Mouse (Mus musculus): ENCODE measurements around the gene Hist1h2ak.
"Not testable (repeated sequence)": the region's sequence is repeated elsewhere in the genome, so short reads cannot be mapped to it uniquely, and the experiment has no call there.

Hist1h2ak gene

DNA sequence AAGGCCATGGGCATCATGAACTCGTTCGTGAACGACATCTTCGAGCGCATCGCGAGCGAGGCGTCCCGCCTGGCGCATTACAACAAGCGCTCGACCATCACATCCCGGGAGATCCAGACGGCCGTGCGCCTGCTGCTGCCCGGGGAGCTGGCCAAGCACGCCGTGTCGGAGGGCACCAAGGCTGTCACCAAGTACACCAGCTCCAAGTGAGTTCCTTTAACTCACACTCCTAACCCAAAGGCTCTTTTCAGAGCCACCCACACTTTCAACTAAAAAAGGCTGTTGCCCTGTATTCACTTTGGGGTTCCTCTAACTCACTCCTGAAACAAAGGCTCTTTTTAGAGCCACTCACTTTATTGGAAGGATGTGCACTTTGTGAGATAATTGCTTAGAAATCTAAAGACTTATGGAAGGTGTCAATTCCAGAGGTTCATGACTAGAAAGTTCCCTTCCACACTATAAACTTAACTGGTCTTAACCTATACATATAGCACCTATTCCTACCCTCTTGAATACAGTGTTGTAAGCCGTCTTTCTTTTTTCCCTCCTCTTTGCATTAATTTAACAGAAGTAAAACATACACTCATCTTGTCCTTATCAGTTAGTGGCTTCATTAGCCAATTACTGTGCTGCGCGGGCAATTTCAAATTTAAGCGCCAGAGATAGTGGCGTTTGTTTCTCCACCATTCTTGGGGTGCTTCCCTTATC lies 821 bp upstream of the Hist1h2ak start:
- peak in 1 of 2 experiments; percentile 56 for DNase-seq

DNA sequence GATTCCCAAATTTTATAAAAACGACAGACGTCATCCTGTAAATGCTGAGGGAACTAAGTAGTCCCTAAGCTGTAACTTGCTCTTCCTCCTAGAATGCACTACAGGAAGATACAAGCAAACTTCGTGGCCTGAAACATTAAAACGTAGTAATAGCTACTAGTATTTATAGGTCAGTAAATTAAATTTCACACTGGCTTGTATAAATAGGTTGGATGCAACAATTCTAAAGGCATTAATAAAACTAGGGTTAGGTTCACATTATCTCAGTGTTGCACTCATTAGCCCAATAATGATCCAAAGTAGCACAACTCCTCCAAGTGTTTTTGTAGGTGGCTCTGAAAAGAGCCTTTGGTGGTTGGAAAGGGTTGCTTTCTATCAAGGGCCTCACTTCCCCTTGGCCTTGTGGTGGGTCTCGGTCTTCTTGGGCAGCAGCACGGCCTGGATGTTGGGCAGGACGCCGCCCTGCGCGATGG lies 540 bp downstream of the Hist1h2ak start:
- DNase-seq = no peak

DNA sequence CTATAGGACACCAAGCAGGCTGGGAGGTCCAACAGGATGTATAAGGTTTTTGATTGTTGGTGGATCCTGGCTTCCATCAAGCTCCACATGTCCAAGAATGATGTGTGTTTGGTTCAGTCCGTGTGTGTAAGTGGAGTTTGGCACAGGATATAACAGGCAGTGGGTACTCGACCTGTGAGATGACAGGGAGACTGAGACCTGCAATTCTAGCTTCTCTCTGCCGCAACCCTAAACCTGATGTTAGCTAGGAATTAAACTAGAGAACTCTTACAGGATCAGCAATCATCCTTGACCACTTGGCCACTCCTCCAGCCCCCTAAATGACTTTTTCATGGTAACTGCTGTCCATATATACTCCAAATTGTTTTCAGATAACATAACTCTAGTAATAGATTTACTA lies 1.3 kb downstream of the Hist1h2ak start:
- no peak for DNase-seq

DNA sequence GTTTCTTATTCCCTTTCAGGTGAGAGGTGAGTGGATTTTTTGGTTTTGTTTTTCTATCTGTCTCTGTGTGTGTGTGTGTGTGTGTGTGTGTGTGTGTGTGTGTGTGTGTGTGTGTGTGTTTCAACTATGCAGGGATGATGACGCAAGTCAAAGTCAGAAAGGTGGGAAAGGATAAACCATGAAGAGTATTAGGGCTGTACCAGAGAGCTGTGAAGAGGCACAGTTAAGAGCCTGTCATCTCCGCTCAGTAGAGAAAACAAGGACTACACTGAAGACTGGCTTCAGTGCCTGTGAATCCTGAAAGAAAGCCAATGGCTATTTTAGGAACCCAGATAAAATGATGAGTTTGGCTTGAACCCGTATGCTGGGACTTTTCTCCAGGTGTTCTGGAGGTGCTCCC lies 1.8 kb downstream of the Hist1h2ak start:
- no peak for DNase-seq

DNA sequence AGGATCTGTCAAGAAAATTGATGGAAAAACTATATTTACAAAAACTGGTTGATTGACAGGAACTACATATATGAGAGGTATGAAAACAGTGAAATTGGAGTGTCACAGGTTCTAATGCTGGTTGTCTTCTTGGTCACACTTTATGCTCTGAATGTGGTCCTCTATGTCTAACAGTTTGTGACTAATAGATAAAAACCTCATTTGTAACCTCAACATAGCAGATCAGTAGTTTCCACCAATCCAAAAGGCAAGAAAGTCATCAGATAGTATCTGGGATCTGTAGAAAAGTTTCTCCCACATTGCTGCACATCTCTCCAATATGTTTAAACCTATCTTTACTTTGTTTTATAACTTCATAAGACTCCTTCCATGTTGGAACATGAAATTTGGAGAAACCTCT lies 2.2 kb downstream of the Hist1h2ak start:
- DNase-seq = no peak

DNA sequence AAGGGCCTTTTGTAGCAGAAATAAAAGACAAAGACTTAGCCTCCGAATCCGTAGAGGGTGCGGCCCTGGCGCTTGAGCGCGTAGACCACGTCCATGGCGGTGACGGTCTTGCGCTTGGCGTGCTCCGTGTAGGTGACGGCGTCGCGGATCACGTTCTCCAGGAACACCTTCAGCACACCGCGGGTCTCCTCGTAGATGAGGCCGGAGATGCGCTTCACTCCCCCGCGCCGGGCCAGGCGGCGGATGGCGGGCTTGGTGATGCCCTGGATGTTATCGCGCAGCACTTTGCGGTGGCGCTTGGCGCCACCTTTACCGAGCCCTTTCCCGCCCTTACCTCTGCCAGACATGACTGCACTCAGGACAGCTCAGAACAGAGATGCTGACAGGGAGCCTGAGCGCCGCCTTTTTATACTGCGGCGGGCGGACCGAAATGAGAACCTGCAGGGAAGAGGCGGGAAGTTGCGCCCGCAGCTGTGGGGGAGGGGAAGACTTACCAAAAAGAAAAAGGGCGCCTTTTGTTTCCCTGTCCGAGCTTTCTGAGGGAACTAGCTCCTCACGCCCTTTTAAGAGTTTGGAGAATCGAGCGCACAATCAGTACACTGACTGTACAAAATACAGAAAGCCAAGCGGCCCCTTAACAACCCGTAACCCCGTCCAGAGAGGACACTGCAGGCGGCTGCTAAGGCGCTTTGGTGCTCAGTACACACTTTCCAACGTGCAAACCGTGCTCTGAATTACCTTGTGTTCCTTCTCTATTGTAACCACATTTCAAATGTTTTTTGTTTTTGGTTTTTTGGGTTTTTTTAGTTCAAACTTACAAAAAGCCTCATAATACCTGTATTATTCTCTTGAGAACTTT lies 3.2 kb downstream of the Hist1h2ak start, which contains the start of gene Hist1h4k:
Gene Hist1h4k, minus strand, starts transcription at position 347 of the 859 bp plus-strand sequence.
- DNase-seq = peak; percentile 94

DNA sequence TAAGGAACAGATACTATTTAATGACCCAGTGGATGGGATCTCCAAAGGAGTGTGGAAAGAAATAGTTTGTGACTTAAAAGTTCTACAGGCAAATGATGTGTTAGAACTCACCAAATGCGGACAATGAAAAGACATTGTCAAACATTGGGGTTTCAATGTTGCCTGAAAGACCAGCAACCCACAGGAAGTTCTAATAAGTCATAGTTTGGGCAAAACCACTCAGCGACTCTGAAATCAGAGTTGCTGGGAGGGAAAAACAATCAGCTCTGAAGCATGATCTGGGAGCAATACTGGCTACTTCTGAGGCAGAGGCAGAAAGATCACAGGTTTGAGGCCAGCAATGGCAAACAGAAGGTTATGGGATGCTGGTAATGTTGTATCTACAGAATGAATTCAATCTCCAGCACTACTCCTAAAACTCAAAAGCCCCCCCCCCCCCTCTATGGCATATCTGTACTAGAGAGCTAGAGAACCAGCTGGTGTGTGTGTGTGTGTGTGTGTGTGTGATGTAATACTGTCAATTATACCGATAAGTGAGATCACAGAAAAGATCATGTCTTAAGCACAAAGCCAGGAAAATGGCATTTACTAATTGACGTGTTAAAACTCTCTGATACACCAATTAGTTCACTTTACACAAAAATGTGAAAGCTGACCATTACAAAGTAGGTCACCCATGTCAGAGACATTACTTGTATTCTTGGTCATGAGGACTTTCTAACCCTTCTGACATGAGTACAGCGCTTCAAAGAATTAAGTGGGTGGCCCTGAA lies 4.1 kb downstream of the Hist1h2ak start:
- DNase-seq = no peak

DNA sequence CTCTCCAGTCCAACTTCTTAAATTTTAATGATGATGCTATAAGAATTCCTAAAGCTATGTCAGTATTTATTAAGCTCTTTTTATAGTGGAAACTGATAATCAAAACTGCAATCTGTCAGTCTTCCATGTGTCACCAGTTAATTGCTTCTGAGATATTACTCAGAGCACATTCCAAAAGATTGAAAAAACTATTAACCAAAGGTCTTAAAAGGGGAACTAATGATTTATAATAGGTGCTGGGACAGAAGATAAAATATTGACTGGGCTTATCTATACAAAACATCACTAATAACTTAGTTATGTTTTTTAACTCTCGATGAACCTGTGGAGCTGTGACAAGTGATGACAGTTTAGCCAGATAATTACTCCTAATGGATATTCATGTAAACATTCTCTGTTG lies 8.6 kb downstream of the Hist1h2ak start:
- DNase-seq = no peak

DNA sequence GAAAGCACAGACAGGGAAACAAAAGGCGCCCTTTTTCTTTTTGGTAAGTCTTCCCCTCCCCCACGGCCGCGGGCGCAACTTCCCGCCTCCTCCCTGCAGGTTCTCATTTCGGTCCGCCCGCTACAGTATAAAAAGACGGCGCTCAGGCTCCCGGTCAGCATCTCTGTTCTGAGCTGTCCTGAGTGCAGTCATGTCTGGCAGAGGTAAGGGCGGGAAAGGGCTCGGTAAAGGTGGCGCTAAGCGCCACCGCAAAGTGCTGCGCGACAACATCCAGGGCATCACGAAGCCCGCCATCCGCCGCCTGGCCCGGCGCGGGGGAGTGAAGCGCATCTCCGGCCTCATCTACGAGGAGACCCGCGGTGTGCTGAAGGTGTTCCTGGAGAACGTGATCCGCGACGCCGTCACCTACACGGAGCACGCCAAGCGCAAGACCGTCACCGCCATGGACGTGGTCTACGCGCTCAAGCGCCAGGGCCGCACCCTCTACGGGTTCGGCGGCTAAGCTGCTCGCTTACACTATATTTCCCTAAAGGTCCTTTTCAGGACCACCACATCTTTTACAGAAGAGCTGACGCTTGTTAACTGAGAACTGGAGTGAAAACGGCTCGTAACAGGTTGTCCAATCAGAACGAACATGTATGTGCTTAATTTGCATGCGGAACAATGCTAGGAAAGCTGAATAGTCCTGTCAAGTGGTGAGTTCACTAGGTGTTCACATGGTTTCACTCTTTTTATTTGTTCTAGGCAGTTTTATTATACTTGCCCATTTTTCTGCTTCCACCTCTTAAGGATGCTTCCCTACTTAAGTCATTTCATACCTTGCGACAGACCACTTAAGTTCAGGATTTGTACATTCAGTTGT lies 18.5 kb downstream of the Hist1h2ak start, which contains the start of gene Hist1h4j:
Gene Hist1h4j, plus strand, starts transcription at position 159 of the 862 bp plus-strand sequence.
- DNase-seq = peak; percentile 85 to 86

DNA sequence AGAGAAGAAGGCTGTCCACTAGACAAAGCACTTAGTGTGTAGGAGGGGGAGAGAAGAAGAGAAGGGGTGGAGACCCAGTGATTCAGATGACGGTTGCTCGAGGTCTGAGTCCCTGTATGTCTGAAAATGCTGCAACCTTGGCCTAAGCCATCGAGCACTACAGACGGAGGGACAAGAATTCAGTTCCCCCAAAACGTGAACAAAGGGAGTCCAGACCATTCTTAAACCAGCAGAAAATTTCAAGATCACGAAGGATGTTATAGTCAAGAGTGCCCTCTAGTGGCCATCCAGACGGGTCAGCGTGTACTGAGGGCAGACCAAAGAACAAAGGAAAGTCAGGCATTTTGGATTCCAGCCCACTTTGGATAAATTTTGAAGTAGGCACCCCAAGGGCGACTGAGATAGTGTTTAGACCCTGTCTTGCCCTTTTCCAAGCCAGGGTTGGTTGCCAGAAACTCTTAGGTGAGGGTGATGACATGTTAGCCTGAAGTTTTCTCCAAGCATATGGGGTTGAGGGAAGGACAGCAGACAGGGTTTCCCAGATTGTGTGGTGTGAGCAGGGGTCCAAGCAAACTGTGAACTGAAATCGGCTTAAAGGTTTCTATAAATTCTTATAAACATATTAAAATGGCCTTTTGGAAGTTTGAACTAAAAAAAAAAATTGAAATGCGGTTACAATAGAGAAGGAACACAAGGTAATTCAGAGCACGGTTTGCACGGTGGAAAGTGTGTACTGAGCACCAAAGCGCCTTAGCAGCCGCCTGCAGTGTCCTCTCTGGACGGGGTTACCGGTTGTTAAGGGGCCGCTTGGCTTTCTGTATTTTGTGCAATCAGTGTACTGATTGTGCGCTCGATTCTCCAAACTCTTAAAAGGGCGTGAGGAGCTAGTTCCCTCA lies 19.4 kb downstream of the Hist1h2ak start:
- DNase-seq = peak; percentile 68 to 88

DNA sequence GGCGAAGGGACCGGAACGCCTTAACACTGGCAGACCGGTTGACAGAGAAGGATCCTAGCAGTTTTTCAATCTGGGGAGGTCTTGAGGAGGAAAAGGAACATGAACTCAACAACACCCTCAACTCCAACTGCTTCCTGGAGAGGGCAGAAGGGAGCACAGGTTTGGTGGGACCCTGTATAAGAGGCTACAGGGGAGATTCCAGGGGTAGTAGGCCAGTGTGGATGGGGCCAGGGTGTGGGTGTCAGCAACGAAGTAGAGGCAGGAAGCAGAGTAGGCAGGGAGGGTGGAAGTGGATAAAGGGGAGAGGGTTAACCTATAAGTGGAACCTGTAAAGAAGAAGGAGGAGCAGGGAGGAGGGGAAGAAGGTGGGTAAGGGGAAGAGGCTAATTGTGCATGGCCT lies 20.2 kb downstream of the Hist1h2ak start:
- no peak for DNase-seq

DNA sequence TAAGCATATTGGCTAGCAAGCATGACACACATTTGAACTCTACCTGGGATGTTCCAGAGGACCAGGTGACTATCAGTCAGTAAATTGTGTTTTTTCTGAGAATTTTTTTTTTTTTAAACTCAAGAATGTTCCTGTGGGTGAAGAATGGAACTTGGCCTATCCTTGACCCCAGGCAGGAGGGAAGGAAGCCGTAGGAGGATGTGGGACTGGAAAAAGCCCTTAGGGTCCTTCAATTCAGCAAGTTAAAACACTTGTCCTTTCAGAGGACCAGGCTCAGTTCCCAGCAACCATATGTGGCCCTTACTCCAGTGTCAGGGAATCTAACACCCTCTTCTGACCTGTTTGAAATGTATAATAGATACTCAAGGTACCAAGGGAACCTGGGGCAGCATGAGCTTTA lies 24.1 kb downstream of the Hist1h2ak start:
- no peak for DNase-seq

DNA sequence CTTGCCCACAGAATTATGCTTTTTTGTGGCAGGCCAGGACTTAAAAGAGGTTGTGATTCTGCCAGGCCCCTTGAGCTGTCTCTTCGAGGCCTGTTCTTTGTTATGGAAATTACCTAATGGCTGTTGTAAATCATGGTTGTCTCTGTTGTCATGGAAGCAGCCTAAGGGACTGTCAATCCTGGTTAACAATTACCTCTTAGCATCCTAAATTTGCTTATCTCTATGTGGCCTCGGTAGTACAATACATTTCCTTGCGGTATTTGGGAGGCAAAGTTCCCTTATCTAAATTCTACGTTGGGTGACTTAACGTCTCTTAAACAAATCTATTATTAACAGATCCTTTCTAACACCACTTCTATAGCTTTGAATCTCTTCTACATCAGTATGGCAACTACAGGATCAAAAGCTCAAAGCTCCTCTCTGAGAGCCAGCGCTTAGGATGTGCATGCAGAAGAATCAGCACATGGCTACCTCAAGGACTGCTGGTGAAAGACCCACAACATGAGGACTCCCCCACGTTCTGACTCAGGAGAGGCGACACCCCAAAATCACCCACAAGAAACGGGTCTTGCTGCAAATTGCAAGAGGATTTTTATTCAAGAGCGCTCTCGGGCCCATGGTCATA lies 25.6 kb downstream of the Hist1h2ak start:
- no peak for DNase-seq

DNA sequence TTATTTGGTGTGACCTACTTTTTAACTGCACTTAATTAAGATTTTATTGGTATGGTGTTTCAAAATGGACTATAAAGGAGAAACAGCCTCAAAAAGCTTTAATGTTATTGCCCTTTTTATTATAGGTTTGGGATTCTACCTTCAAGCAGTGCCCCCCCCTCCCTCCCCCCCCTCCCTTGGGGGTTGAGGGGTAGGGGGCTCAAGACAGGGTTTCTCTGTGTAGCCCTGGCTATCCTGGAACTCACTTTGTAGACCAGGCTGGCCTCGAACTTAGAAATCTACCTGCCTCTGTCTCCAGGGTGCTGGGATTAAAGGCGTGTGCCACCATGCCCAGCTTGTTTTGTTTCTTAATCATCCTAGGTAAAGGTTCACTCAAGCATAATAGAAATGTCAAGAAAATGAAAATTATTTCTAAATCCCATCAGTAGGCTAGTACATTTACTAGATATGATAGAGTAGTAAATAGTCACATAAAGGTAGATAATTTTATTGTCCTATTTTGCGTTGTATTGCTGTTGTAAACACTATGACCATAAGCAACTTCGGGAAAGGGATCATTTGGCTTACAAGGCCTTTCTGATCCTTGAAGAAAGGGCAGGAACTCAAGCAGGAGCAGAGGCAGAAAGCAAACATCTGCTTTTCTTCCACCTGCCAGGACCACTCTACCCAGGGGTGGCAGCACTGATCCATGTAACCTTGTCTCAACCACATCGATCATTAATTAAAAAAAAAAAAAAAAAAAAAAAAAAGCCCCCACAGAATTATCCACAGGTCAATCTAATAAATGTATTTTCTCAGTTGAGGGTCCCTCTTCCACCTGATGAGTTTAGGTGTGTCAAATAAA lies 30.4 kb downstream of the Hist1h2ak start:
- DNase-seq = no peak

DNA sequence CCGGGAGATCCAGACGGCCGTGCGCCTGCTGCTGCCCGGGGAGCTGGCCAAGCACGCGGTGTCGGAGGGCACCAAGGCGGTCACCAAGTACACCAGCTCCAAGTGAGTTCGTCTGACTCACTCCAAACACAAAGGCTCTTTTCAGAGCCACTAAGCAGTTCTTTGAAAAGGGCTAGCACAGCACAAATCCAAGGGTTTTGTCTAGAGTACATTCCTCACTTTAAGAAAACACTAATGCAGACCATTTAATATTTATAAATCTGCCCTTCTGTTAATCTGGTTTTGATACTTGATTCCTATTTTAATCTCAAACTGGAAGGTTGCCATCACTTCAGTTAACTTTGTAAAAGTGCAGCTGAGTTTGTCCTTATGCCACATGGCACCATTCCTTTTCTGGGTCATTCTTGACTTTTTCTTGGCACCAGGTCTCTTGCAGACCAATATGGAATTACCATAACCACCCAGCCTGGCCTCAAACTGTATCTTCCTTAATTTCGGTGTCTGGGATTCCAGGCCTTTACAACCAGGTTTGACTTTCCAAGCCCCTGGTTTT lies 31.2 kb downstream of the Hist1h2ak start:
- DNase-seq = no peak

DNA sequence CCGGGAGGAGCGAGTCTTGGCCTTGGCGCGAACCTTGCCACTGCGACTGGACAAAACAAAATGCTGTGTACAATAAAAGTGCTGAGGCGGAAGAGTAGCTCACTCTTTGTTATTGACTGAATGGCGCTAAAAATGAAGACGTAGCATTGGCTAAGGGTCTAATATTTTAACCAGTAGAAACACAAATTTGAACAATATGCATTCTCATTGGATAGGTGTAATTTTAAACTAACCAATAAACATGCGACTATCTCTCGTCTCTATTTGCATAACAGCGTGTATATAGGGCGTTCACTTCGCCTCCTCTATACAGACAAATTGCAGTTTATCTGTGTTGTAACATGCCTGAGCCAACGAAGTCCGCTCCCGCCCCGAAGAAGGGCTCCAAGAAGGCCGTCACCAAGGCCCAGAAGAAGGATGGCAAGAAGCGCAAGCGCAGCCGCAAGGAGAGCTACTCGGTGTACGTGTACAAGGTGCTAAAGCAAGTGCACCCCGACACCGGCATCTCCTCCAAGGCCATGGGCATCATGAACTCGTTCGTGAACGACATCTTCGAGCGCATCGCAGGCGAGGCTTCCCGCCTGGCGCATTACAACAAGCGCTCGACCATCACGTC lies 31.8 kb downstream of the Hist1h2ak start, which contains the start of gene Hist1h2bm:
Gene Hist1h2bm, plus strand, starts transcription at position 288 of the 616 bp plus-strand sequence.
- peak; percentile 62 to 74 for DNase-seq

DNA sequence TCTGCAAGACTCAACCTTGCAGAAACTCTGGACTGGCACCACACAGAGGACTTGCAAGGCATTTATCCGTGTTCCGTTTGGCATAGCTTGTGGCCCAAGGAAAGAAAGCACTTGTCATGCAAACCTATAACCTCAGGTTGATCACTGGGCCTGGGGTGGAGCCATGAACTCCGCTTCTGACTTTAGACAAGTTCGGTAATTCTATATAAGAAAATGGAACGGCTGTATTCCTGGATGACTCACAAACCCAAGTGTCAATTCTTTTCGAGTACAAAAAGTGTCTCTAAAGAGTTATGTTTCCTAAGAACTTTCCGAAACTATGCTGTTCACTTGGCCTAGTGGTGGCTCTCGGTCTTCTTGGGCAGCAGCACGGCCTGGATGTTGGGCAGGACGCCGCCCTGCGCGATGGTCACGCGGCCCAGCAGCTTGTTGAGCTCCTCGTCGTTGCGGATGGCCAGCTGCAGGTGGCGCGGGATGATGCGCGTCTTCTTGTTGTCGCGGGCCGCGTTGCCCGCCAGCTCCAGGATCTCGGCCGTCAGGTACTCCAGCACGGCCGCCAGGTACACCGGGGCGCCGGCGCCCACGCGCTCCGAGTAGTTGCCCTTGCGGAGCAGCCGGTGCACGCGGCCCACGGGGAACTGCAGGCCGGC lies 32.4 kb downstream of the Hist1h2ak start:
- not testable (repeated sequence) for DNase-seq

Data from lung, postnatal 4 days (tissue).